Mouse (Mus musculus) gastrocnemius, adult 8-10 months (tissue): ENCODE results near the gene Neurl1a. TPM values are rescaled to one million over a fixed set of nuclear protein-coding genes. Genes with fewer than 3 reads are reported as not detected.
"Not testable (repeated sequence)": the region's sequence is repeated elsewhere in the genome, so short reads cannot be mapped to it uniquely, and the experiment has no call there.

Experiments used
- DNase-seq, 2 experiments: peaks; one replicate each; pipeline ENCODE4 v3.0.0; 2022; ENCODE audit warnings: low spot score in 2 of 2
- total RNA-seq, 4 experiments: library from RNA; stranded (reverse); gene quantifications; 2 replicates each; pipeline ENCODE4 v1.2.4; 2022

The Neurl1a gene
- 100 to 1,000 TPM; 127 to 155 (median 146) TPM for total RNA-seq

DNA sequence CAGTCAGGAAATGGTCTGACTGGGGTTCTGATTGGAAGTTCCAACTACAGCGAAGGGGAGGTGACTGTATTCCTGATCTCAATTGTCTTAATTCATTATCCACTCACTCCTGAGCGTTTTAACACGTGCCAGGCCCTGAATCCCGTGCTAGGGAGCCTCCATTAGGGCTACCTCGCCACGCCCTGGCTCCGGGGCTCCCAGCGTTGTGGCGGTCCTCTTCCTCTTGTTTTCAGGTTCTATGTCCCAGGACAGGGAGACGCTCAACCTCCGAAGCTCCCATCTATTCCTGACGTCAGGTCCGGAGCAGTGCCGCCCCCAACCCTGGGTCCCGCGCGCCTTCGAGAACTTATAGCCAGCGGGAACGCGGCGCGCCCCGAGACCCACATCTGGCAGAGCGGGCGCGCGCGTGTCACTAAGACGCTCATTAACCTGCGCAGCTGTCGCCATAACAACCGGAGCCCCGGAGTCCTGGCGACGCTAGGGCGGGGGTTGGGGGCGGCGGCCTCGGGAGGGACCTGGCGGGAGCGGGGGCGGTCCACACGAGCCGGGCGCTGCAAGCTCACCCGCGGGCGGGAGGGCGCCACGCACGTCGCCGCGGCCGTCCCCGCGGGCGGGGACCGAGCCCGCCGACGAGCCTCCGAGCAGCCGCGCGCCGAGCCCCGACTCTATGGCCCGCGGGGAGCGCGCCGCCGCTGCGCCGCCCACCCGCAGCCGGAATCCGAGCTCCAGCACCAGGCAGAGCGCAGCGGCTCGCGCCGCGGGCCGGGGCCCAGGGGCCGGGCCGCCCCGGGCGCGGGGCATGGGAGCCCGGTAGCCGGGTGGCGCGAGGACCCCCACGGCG lies at the start of gene Neurl1a:
Gene Neurl1a, plus strand, starts transcription at position 390 of the 841 bp plus-strand sequence.
- peak in 1 of 2 experiments; percentile 13 for DNase-seq

DNA sequence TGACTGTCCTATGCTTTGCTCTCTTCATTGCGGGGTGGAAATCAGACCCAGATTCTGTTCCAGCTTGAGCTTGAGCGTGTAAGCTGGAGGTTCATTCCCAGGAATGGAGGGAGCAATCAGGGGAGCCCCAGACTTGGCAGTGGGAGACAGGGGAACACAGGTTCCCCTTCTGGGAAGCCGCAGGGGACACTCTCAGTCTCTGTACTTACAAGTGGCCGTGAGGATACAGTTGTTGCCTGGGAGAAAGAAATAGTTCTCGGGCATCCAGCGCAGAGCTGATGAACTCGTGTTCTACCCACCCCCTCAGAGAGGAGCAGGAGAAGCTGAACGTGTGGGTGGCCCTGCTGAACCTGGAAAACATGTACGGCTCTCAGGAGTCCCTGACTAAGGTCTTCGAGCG lies 49.8 kb upstream of the Neurl1a start:
- no peak for DNase-seq

DNA sequence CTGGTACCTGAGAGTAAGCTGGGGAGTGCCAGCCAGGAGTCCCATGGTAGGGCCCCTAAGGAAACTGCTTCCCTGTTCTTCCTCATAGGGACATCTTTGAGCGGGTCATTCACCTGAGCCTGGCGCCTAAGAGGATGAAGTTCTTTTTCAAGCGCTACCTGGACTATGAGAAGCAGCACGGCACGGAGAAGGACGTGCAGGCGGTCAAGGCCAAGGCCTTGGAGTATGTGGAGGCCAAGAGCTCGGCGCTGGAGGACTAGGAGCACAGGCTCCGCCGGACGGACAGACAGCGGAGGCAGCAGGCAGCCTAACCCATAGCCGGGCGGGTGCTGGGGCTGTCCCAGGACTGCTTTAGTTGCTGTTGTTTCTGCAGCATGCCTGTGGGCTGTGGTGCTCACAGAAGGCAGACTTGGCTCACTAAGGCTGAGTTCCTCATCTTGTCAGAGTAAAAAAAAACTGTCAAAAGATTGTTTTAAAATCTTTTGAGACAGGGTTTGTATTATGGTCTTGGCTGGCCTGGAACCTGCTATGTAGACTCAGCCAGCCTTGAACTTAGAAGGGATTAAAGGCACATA lies 48.0 kb upstream of the Neurl1a start:
- no peak for DNase-seq

DNA sequence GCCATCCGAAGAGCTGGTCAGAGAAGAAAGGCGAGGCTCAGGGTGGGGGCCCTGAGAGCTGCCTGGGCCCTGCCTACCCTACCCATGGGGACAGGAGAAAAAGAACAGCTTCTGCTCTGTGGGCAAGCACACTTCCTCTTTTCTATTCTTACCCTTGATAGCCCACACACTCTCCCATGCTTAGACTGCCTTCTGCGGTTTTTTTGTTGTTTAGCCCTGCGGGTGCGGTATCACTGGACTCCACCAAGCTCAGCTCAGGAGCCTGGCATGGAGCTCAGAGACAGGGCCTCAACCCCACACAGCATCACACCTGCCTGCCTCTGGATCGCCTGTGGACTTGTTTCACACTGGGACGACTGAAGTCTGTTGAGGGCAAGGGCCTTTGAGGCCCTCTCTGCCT lies 45.5 kb upstream of the Neurl1a start:
- DNase-seq: no peak

DNA sequence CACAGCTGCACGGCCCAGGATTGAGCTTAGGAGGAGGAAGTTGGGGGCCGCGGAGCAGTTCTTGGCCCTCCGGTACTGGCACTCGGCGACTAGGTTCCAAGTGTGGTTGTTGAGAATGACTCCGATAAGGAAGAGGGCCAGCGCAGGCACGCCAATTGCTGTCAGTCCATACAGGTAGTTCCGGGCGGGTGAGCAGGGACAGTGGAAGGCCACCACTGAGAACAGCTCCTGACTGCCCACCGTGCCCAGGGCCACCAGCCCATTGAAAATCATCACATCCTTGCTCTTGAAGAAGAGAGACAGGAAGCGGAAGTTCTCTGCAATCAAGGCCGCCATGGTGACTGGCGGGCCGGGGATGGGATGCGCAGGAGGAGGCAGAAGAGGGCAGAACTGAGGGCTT lies 43.1 kb upstream of the Neurl1a start:
- DNase-seq: no peak

DNA sequence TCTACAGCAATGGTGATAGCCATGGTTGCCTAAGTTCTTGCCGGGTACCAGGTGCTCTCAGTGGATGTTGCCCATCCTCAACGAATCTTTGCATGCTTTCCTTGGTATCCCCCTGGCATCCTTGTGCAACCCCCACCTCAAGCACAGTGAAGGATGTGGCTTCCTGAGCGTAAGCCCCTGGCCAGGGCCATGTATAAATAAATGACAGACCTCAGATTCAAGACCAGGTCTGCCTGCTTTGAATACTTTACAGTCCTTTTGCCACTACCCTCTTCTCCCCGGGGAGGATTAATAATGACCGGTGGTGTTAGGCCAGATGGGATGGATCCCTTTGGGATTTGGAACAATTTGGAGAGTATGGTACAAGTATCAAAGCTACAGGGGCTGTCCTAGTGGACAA lies 42.5 kb upstream of the Neurl1a start:
- DNase-seq: no peak

DNA sequence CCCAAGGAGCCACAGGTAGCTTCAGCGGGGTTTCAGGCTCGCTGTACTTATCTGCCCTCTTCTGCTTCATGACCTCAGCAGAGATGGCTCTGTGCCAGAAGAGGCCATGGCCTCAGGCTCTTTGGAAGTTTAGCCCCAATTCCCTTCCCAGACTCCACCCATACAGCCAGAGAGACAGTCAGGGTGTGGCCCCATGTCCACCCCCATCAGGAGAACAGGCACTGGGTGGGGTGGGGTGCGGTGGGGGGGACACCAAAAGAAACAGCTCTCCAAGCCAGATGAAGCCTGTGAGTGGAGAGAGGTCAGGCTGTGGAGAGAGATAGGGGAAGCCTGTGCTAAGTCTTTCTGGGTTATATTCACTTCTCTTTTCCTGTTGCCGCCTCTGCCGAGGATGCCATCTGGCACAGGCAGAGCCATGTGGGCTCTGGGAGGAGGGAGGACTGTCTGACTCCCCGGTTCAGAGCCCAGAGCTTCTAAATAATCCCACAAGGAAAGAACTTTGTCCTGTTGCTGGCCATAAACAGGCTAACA lies 41.5 kb upstream of the Neurl1a start:
- DNase-seq: peak; percentile 44 to 68

DNA sequence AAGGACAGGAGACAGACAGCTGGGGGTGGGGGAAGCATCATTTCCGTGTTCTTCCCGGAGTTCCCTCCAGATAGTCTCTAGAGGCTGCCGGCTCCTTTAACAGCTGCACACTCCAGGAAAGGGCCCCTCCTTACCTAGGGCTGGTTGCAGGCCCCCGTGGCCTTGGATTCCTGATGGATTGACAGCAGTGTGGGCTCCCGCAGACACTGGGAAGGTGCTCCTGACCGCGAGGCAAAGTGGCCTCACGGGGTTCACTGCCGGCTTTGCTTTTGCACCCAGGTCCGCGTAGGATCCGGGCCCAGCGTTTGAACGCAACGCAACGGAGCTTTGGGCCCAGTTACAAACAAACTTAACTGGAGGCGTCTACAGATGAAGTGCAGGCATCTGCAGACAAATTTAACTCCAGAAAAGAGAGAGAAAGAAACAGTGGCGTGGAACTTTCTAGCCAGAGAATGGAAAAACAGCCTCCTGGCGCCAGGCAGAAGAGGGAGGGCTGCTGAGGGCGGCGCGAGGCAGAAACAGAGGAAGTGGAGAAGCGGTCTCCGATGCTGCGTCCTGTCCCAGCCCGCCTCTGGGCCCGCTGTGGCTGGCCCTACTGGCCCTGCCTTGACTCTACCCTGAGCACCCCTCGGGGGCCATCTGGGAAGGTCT lies 40.7 kb upstream of the Neurl1a start, which contains the start of gene Calhm2:
Gene Calhm2, minus strand, starts transcription at position 524 of the 651 bp plus-strand sequence.
- DNase-seq: peak in 1 of 2 experiments; percentile 36

DNA sequence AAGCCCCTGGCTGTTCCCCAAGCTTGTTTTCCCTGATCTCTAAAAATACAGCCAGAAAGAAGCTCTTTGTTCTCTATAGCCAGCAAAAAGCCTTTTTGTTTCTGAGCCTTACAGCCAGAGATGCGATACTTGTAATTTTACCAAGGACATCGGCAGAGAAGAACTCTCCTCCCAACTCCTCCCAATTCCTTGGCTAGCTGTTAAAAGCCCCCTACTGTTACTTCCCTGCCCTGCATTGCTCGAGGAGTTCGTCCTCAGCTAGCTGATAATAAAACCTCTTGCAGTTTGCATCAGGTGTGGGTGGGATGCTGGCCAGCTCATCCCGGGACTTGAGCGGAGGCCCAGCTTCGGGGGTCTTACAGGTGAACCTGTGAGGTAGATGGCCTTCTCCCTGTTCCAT lies 39.0 kb upstream of the Neurl1a start:
- not testable (repeated sequence) for DNase-seq

DNA sequence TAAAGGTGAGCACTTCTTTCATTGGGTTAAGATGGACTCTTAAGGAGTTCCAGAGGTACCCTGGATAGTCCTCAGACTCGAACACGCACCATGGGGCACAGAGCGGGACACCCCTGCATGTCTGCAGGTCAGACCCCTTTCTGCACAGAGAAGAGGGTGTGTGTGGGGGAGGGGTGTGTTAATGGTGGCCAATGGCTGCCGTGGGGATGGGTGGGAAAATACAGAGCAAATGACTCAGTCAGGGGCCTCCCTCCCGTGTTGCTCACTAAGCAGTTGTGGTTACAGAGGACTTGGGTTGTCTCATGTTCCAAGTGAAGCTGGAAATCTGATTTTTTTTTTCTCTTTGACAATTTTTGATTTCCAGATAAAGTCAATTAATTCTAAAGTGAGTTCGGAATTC lies 36.2 kb upstream of the Neurl1a start:
- DNase-seq: no peak

DNA sequence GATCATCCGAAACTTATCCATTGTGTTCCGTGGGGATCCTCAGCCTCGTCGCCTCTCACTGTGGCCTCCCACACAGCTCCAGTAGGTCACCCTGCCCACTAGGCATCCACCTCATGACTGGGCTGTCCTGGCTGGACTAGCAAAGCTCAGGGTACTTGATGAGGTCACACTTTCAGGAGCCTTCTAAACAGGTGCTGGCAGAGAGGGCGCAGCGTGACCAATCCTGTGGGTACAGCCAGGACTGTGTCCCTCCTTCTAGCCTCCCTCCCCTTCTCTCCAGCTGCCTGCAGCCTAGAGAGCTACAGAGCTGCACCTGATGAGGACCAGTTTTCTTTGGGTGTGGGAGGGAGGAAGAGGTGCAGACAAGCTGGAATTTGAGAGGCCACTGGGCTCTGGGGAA lies 34.5 kb upstream of the Neurl1a start, which contains the start of gene Calhm1:
Gene Calhm1, minus strand, starts transcription at position 101 of the 400 bp plus-strand sequence.
- DNase-seq: no peak

DNA sequence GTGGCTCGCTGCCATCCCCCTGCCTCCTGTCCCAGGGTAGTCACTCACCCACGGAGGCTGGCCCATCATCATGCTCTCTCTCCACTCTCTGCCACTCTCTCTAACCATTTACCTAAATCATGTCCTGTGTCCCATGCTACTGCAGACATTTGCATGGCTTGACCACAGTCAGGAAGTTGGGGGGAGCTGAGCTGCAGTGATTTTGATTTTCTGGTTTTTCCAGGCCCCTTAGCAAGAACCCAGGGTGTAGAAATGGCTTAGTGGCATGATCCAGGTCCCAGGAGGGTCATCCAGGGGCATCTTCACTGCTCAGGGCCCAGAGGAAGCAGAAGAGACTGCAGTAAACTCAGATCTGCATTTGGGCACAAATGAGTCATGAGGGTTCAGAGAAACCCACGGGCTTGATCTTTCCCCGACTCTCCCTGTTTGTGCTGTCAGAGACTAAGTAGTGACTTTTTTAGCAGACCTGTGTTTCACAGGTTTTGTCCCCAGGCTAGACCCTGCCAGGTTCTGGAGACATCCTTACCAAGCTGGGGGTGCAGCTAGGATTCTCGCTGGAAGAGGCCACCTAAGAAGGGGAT lies 30.3 kb upstream of the Neurl1a start:
- DNase-seq: no peak

DNA sequence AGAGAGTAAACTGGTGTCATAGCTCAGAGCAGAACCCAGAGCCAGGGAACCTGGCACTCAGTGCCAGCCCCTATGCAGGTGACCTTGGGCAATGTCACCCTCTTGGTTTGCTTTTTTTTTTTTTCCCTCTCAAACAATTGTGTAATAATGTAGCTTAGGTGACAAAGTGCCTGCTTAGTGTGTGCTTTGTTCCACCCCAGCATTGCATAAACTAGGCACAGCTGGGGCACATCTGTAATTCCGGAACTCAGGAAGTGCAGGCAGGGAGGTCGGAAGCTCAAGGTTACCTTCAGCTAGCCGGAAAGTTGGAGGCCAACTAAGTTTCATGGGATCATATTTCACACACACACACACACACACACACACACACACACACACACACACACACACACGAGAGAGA lies 28.8 kb upstream of the Neurl1a start:
- no peak for DNase-seq

DNA sequence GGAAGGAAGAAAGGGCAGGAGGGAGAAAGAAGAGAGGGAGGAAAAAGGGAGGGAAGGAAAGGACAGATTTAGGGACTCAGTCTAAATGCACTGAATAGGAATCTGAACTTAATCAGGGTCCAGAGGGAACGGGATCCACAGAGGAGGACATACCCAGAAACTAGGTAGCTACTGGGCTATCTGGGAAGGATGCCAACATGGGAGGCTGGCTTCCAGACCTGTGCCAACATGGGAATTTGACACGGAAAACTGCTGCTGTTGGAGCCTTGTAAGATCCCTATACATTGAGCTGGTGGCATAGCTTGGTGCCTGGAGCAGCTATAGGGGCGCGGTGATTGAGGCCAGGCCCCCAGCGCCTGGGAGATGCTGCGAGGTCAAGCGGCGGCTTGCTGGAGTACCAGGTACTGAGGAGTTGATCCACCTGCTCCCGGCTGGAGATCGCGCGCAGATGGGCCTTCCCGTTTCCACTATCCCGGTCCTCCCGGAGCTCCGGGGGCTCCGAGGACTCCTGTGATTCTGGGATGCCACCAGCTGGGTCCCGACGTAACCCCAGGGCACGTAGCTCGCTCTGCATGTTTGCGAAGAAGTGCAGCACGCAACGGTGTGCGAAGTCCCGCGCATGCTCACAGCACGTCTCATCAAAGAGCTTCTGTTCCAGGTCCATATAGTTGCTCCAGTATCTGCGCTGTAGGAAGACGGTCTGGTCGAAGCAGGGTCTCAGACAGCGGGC lies 27.1 kb upstream of the Neurl1a start:
- no peak for DNase-seq

DNA sequence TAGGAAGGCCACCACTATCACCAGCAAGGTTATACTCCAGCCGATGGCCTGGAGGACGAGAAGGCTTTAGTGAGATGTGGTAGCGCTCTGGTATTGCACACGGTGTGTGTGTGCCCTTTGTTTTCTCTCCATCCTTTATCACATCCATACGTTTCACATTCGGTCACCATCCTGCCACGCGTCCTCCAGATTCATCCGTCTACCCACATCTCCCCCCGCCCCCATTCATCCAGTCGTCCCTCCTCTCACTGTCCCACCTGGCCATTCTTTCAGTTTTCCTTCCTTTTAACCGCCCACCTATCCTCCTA lies 26.6 kb upstream of the Neurl1a start:
- no peak for DNase-seq

DNA sequence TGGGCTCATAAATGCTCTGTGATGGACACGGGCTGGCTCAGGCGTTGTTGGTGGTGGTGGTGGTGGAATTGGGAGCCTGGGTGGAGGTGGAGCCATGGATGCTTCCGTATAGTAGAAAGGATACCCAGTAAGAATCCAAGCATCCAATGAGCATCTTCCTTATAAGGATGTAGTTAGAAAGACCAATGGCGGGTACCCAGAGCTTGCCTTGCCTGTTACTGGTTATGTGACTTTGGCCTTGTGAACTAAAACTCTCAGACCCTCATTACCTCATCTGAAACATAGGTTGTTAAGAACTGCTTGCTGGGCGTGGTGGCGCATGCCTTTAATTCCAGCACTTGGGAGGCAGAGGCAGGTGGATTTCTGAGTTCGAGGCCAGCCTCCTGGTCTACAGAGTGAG lies 24.9 kb upstream of the Neurl1a start:
- DNase-seq: no peak

DNA sequence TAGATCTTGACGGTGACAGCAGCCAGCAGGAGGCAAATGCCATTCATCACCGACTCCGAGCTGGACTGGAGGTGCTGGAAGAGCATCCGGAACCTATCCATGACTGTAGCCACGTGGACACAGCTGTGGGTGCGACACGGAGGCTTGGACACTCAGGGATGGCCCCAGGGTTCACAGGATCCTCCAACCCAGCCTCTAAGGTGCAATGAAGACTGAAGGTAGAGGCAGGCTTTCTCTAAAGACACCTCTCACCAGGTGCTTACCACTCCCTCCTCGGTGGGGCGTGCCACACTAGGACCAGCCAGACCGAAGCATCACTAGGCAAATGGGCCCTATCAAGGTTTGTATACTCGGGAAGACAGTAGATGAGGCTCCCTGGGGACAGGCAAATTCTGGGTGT lies 21.0 kb upstream of the Neurl1a start, which contains the start of gene Calhm3:
Gene Calhm3, minus strand, starts transcription at position 101 of the 400 bp plus-strand sequence.
- no peak for DNase-seq

DNA sequence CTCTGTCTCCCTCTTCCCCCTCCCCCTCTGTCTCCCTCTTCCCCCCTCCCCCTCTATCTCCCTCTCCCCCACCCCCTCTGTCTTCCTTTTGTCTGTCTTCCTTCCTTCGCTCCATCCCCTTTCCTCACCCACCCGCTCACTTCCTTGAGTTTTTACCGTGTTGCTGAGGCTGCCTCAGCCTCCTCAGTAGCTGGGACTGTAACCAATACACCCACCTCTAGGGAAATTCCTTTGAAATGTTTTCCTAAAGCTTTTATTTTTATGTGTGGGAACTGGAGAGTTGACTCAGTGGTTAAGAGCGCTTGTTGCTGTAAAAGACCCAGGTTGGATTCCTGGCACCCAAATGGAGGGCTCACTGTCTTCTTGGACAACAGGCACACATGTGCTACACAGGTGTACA lies 17.0 kb upstream of the Neurl1a start:
- no peak for DNase-seq

DNA sequence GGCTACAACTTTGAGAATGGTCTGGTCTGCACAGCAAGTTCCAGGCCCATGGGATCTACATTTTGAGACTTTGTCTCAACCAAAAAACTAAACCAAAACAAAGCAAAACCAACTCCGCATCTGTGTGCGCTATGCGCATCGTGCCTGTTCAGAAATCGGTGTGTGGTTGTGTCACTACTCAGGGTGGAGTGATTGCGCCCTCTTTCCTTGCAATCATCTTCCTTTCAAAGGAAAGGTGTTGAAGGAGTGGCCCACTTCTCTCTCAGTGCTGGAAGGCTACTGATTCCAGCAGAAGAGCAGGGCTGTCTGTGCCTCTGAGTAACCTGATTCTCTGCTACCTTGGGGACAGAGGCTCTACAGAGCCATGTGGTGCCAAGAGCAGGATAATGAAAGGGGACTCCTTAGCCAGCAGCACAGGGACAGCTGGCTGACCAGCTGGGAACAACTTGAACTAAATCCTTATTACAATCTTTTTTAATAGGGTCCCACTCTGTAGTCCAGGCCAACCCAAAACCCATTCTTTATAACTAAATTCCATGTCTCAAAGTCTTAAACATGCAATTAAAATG lies 15.4 kb upstream of the Neurl1a start:
- DNase-seq: no peak

DNA sequence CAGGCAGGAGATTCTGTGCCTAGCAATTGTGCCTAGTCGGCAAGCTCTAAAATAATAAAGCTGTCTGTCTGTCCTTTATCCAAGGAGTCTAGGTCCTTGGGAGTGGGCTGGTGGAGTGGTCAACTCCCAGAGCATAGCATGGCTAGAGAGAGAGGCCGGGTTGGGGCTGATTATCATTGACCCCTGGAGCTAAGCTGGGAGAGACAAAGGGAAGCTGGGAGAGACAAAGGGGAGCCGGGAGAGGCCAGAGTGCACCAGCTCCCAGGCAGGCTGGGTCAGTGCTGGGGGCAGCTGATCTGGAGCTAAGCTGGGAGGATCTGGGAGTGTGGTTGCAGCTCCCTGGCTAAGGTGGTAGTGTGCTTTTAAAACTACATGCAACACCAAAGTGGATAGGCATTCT lies 11.9 kb upstream of the Neurl1a start:
- no peak for DNase-seq
